Comparison of ENCODE assay signal across 9 mouse cellular contexts in genomic region chr13:31518411-31518886, GRCm38 (mm10). TPM values are rescaled to one million over a fixed set of nuclear protein-coding genes. Genes with fewer than 3 reads are reported as not detected.
DNase-seq lines count a peak whose midpoint lies in the region; ATAC-seq and TF ChIP-seq lines count a peak whose summit lies in the region.
"Had no signal": no experiment of that assay in that cellular context is flagged by ENCODE, and none has a peak within 500 bp of the region (broad histone marks: within the 10 kb centered on the region; RNA-seq: fewer than 3 reads in every experiment).

No protein-coding gene starts in this region.

- no peak overlapping the region for H3K4me3 ChIP-seq in forebrain, postnatal 0 days (ENCODE audit: low read depth, low read length)
- H3K4me3 ChIP-seq in forebrain, embryonic 13.5 days = no peak overlapping the region
- H3K4me3 ChIP-seq in left cerebral cortex, adult 2 months = no peak overlapping the region
- H3K4me3 ChIP-seq: limb, embryonic 12.5 days had no signal

- no peaks in the 10 kb centered on the region for H3K9me3 ChIP-seq in forebrain, postnatal 0 days (ENCODE audit: low read length)
- no peaks in the 10 kb centered on the region for H3K9me3 ChIP-seq in forebrain, embryonic 13.5 days (replicated peaks)
- H3K9me3 ChIP-seq: limb, embryonic 12.5 days had no signal

- no peaks in the 10 kb centered on the region for H3K27me3 ChIP-seq in forebrain, postnatal 0 days (ENCODE audit: insufficient read depth, low read length)
- H3K27me3 ChIP-seq in forebrain, embryonic 13.5 days = no peaks in the 10 kb centered on the region

- peak; percentile 43; the same call in 1 of the 2 replicates for ATAC-seq in forebrain, postnatal 0 days
- ATAC-seq in forebrain, embryonic 13.5 days = no peak

- intact Hi-C loops in left cerebral cortex, adult 2 months (cut with DNase I) = no loop called here

- no peak overlapping the region for H3K4me2 ChIP-seq in forebrain, postnatal 0 days (ENCODE audit: low read depth)
- no peak overlapping the region for H3K4me2 ChIP-seq in forebrain, embryonic 13.5 days
- H3K4me2 ChIP-seq: limb, embryonic 12.5 days had no signal

- TF ChIP-seq CTCF in forebrain, postnatal 0 days (IDR thresholded peaks at IDR 0.05; ENCODE audit: low read depth) = no peak
- no peak for TF ChIP-seq CTCF in left cerebral cortex, adult 2 months (IDR thresholded peaks at IDR 0.05)

- no peaks in the 10 kb centered on the region for H3K36me3 ChIP-seq in forebrain, postnatal 0 days (ENCODE audit: insufficient read depth)
- no peaks in the 10 kb centered on the region for H3K36me3 ChIP-seq in forebrain, embryonic 13.5 days (ENCODE audit: poor library complexity, severe bottlenecking)
- H3K36me3 ChIP-seq: limb, embryonic 12.5 days had no signal

- peak; percentile 35 for DNase-seq in forebrain, postnatal 0 days
- DNase-seq in 3T3-L1 (ENCODE audit: low read depth, low spot score) = peak; percentile 63
- DNase-seq in cerebellum, postnatal 14 days = peak; percentile 89 to 90
- DNase-seq in kidney, adult 8-10 months = peak; percentile 51 to 59
- peak; percentile 64 for DNase-seq in ovary, postnatal 36 days (ENCODE audit: low spot score)
- no peak for DNase-seq in left cerebral cortex, adult 2 months (ENCODE audit: extremely low spot score in 1 of 2, low spot score in 2 of 2)
- DNase-seq in thymus, postnatal 4 days = no peak

- H3K27ac ChIP-seq in forebrain, postnatal 0 days (ENCODE audit: low read depth, low read length) = no peak overlapping the region
- H3K27ac ChIP-seq in forebrain, embryonic 13.5 days = no peak overlapping the region
- no peak overlapping the region for H3K27ac ChIP-seq in left cerebral cortex, adult 2 months
- H3K27ac ChIP-seq: limb, embryonic 12.5 days had no signal

- H3K4me1 ChIP-seq in forebrain, postnatal 0 days (ENCODE audit: insufficient read depth) = no peaks in the 10 kb centered on the region
- H3K4me1 ChIP-seq in forebrain, embryonic 13.5 days = no peaks in the 10 kb centered on the region
- H3K4me1 ChIP-seq: limb, embryonic 12.5 days had no signal

- 31% methylated on average over 10 of the region's 10 CpGs for WGBS in forebrain, postnatal 0 days
- 71% methylated on average over 10 of the region's 10 CpGs for WGBS in forebrain, embryonic 13.5 days

- H3K9ac ChIP-seq in forebrain, postnatal 0 days = no peak overlapping the region
- no peak overlapping the region for H3K9ac ChIP-seq in forebrain, embryonic 13.5 days
- H3K9ac ChIP-seq: limb, embryonic 12.5 days had no signal

RNA-seq across cellular contexts. Expression of gene Foxq1, which starts 37.5 kb away (rescaled TPM):
- 2.8 and 5.4 TPM in 2 replicates for total RNA-seq in forebrain, postnatal 0 days (2014; rRNA removed)
- polyA plus RNA-seq in forebrain, postnatal 0 days (2015; fragmentation: Nextera tagmentation; extraction: Ambion mirVana) = 2.9 and 3.4 TPM in 2 replicates
- 1.2 and 1.5 TPM in 2 replicates for polyA plus RNA-seq in forebrain, embryonic 13.5 days (2015; fragmentation: Nextera tagmentation; extraction: Ambion mirVana)
- 1 to 10 TPM; 2.1 to 2.2 TPM for total RNA-seq in left cerebral cortex, adult 2 months (2021)

RNA-seq across cellular contexts. Expression of gene A530084C06Rik, which starts 40.7 kb away (rescaled TPM):
- total RNA-seq in forebrain, postnatal 0 days (2014; rRNA removed) = 0.69 and 2.8 TPM in 2 replicates
- not detected in 2 replicates for polyA plus RNA-seq in forebrain, postnatal 0 days (2015; fragmentation: Nextera tagmentation; extraction: Ambion mirVana)
- not detected in 2 replicates for polyA plus RNA-seq in forebrain, embryonic 13.5 days (2015; fragmentation: Nextera tagmentation; extraction: Ambion mirVana)
- under 1 TPM; 0.38 to 0.49 TPM for total RNA-seq in left cerebral cortex, adult 2 months (2021)

Comparison
In these comparisons a context has a peak if more than half of its experiments do, and no peak if none do; other contexts are left out.
1. DNase-seq: peak in forebrain, postnatal 0 days (single experiment), 3T3-L1 (single experiment), cerebellum, postnatal 14 days (2 of 2), kidney, adult 8-10 months (2 of 2) and ovary, postnatal 36 days (single experiment); none in left cerebral cortex, adult 2 months (0 of 2) and thymus, postnatal 4 days (single experiment).